Mouse (Mus musculus) testis, adult 2 months (tissue): ENCODE measurements at regions not wholly inside any gene's neighbourhood (a gene's known extent, or its start where the extent isn't known, plus 50 kb on each side); places are given as distances from the start of the nearest gene placed in this dataset.

Source experiments
- CTCF ChIP-seq: fragments of 200-500 bp; IDR thresholded peaks from 2 replicates; pipeline ENCODE4 v1.5.1; 2012; ENCODE audit warnings: low read depth, mild to moderate bottlenecking, inconsistent platforms, low read length, moderate library complexity; ENCODE audit not compliant: control insufficient read depth, insufficient read depth, insufficient replicate concordance
- POLR2A ChIP-seq: fragments of 200-500 bp; IDR thresholded peaks from 2 replicates; pipeline ENCODE4 v1.6.1; 2012; ENCODE audit warnings: low read depth, mild to moderate bottlenecking, inconsistent platforms, low read length, moderate library complexity; ENCODE audit not compliant: control insufficient read depth

GRCm38 (mm10) chr4:47912259-47912658, 132.7 kb upstream of the Nr4a3 start:
- no peak for TF ChIP-seq CTCF
- TF ChIP-seq POLR2A = no peak
